Mouse (Mus musculus) brain, adult 2 months (tissue): ENCODE measurements around the gene Olfr555.
A peak's percentile ranks its signal among the peaks of the same experiment; 100 is the strongest.
"Not testable (repeated sequence)": the region's sequence is repeated elsewhere in the genome, so short reads cannot be mapped to it uniquely, and the experiment has no call there.

Experiments
- DNase-seq: peaks from one replicate; pipeline ENCODE4 v3.0.0; 2011; ENCODE audit warnings: low read depth, low spot score

Olfr555 gene

GRCm38 (mm10) chr7:102658523-102658922 is at the start of gene Olfr555:
Gene Olfr555, plus strand, starts transcription at chr7:102658823.
- no peak for DNase-seq

GRCm38 (mm10) chr7:102618118-102618517 is 40.5 kb upstream of the Olfr555 start, which contains the start of gene Olfr553:
Gene Olfr553, minus strand, starts transcription at chr7:102618218.
- DNase-seq, result no peak

- DNase-seq, result peak; percentile 14
Measured at GRCm38 (mm10) chr7:102619608-102620007, 39.0 kb upstream of the Olfr555 start.

- not testable (repeated sequence) for DNase-seq
Measured at GRCm38 (mm10) chr7:102620368-102620767, 38.3 kb upstream of the Olfr555 start.

GRCm38 (mm10) chr7:102636665-102637064 is 22.0 kb upstream of the Olfr555 start:
- DNase-seq, result peak; percentile 61

GRCm38 (mm10) chr7:102638132-102638531 is 20.5 kb upstream of the Olfr555 start, which contains the start of gene Olfr554:
Gene Olfr554, plus strand, starts transcription at chr7:102638432.
- DNase-seq, result no peak

GRCm38 (mm10) chr7:102644945-102645344 is 13.7 kb upstream of the Olfr555 start:
- DNase-seq, result not testable (repeated sequence)

GRCm38 (mm10) chr7:102664599-102664998 is 6.0 kb downstream of the Olfr555 start, which contains the start of gene Olfr556:
Gene Olfr556, plus strand, starts transcription at chr7:102664899.
- DNase-seq, result no peak

- DNase-seq, result peak; percentile 17
Measured at GRCm38 (mm10) chr7:102665378-102665777, 6.8 kb downstream of the Olfr555 start.

- DNase-seq, result no peak
Measured at GRCm38 (mm10) chr7:102676225-102676624, 17.6 kb downstream of the Olfr555 start.

GRCm38 (mm10) chr7:102681916-102682315 is 23.3 kb downstream of the Olfr555 start:
- DNase-seq, result peak; percentile 8

- DNase-seq, result peak; percentile 95
Measured at GRCm38 (mm10) chr7:102686944-102687501, 28.4 kb downstream of the Olfr555 start, which contains the start of gene Trim68. Gene Trim68, minus strand, starts transcription at chr7:102687327.

- DNase-seq, result peak; percentile 59
Measured at GRCm38 (mm10) chr7:102695358-102696125, 36.9 kb downstream of the Olfr555 start, which contains the start of gene Olfr557. Gene Olfr557, plus strand, starts transcription at chr7:102695910.

- DNase-seq, result peak; percentile 63
Measured at GRCm38 (mm10) chr7:102698461-102698860, 39.8 kb downstream of the Olfr555 start.

- no peak for DNase-seq
Measured at GRCm38 (mm10) chr7:102701915-102702314, 43.3 kb downstream of the Olfr555 start, which contains the start of gene Olfr558. Gene Olfr558, plus strand, starts transcription at chr7:102702215.
